Mouse (Mus musculus) erythroblast, embryonic 14.5 days (primary cell): ENCODE data around the gene Ano9.

Experiments used
- GATA1 ChIP-seq: IDR thresholded peaks from 2 replicates; pipeline ENCODE4 v1.6.1; 2012; ENCODE audit warnings: low read length, inconsistent platforms, mixed read lengths
- TAL1 ChIP-seq: IDR thresholded peaks from 3 replicates; pipeline ENCODE4 v1.6.1; 2012; ENCODE audit warnings: low read length, inconsistent platforms, mixed read lengths

DNA sequence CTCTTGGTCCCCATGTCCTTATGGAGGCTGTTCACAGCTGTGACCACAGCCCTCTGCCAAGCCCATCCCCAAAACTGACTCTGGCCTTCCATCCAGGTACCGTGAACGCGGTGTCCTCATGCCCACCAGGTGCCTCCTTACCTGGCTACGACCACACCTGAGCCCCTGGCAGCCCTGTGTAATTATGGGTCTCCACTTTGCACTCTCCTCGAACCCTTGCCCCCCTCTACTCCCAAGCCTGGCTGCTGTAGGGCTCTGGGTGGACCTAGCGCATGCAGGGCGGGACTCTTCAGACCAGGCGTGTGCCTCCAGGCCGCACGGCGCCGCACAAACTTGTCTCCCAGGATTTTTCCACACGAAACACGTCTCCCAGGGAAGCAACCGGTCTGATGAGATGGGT is 39.8 kb downstream of the Ano9 start, which contains the start of gene Pkp3:
- no peak for TF ChIP-seq GATA1
- no peak for TF ChIP-seq TAL1
